Mouse (Mus musculus): ENCODE measurements at regions not wholly inside any gene's neighbourhood (a gene's known extent, or its start where the extent isn't known, plus 50 kb on each side); places are given as distances from the start of the nearest gene placed in this dataset.

GRCm38 (mm10) chr3:54457416-54457815, 96.5 kb downstream of the Postn start:
- TF ChIP-seq POLR2A (IDR thresholded peaks at IDR 0.05; ENCODE audit: insufficient read depth, low read depth, low read length) (no peak), CTCF (IDR thresholded peaks at IDR 0.05; ENCODE audit: insufficient read depth, low read depth, low read length) (no peak)
